Mouse (Mus musculus) frontal cortex, postnatal 10 days (tissue): ENCODE data around the gene Dnah6.

ENCODE experiments used
- DNase-seq, 2 experiments: peaks; one replicate each; pipeline ENCODE4 v3.0.0; 2022; ENCODE audit warnings: low spot score in 2 of 2, mixed read lengths in 1 of 2

Dnah6 gene

DNA sequence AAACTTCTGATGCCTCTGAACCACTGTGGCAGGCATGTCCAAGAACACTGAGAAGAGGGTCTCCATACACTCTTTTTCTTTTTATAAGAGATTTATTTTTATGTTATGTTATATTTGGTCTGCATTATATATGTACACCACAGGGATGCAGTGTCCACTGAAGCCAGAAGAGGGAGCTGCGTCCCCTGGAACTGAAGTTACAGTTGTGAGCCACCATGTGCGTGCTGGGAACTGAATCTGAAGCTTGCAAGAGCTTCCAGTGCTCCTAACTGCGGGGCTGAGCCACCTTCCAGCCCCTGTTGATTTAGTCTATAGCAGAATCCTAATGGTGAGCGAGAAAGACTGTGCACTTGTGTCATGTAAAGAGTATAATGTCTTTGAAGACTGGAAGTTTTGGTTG lies 78.7 kb downstream of the Dnah6 start:
- no peak for DNase-seq

DNA sequence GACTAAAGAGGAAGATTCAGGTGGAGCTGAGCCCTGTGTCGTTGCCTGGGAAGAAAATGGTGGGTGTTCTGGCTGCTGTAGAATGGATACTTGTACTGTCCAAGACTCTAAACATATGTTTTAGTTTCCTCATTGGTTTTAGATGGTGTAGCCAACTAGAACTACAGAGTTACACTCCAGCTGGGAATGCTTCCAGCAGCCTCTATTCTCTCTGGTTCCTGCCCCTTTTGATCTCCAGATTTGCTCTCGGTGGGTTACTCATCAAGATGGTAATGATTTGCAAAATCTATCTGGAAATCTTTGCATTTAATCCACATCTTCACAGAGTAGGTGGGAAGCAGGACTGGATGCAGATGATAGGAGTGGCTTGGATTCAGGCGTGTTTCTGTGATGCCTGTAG lies 80.6 kb downstream of the Dnah6 start:
- no peak for DNase-seq

DNA sequence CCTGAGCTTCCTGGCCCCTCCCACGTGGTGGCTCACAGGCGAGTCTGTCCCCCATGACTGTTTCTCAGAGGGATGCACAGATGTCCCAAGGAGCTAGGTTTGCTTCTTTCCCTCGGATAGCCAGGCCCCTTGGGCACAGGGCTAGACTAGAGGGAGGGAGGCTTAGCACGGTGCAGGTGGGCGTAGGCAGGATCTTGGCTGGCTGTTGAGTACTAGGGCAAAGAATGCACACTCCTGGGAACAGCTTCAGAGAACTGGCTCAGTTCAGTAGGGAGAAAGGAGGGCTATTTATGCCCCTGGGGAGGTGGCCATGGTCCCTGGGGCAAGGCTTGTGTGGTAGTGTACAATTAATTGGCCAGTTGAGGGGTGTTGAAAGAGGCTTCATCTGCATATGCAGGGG lies 88.7 kb downstream of the Dnah6 start:
- no peak for DNase-seq

DNA sequence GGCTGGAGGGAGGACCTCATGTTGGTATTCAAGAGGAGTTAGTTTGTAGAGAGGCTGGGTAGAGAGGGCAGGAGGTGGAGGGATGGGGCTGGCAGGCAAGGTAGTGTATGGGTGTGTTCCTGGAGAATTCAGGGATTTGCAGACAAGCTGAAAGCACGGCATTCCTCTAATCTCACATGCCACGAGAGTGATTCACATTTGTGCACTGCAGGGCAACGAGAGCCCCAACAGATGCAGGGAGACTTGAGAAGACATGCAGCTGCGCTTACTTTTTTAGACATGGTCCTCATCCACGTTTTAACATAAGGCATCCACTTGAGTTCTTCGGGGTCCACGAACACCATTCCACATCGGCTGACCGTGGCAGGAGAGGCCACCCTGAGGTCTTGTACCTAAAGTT lies 93.9 kb downstream of the Dnah6 start:
- DNase-seq = no peak

DNA sequence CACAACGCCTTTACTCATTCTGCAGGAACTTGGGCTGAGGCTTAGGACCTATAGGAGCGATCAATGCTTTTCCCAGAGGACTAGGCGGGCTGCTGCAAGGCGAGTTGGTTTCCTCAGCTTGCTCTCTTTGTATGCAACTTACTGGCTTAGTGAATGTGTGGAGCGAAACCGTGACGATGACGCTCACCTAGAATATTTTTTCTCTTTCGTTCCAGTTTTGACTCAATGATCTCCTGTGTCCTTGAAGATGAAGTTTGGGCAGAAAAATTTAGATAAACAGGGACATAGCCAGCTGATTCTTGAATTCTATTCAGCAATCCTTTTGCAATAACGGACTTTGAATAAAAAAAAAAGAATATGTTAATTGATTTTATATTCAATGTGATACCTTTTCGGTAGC lies 101.1 kb downstream of the Dnah6 start:
- DNase-seq = no peak

DNA sequence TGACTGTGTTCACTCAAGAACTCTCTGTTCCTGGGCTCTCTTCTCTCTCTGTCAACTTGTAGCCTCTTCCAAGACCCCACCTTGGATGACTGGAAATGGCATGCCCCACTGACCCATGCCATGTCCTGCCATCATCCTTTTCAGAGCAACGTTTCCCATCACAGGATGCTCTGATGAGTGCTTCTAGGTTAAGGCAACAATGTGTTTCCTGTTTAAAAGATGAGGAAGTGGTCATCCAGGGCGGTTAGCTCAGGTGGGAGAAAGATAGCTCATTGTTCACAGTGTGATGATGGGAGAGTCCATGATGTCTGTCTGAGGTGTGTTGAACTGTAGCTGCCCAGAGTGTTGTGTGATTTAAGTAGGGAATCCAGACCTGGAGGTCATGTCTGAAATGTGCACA lies 107.6 kb downstream of the Dnah6 start:
- no peak for DNase-seq

DNA sequence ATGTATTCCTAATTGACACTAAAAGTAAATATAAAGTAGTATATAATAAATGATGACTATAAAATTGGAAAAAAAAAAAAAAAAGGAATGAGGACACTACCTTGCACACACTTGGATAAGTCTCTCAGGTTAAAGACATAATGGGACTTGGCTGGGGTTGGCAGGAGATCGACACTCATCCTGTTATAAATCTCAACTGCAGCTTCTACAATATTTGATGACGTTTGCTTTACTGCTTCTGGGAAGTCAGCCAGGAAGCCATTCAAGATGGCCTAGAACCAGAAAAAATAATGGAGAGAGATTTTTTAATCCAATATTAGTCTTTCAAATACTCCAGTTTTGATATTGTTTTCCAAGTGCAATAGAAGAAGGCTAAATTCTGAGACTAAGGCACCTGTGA lies 108.1 kb downstream of the Dnah6 start:
- DNase-seq = no peak

DNA sequence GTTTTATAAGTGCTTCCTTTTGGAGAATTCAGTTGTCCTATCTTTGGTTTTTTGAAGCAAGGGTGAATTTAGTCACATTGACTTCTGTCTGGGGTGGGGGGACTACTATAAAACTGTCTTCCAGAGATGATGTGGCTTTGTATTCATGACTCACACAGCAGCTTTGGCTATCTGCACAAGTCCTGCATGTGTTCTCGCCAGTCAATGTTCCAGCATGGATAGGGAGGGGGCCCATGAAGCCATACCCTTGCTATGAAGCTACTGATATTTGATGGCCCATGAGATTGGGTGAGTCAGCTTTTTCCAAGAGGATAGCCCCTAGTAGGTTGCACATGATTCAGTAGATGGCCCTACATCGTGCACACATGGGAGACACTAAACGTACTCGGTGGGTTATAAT lies 128.3 kb downstream of the Dnah6 start:
- no peak for DNase-seq

DNA sequence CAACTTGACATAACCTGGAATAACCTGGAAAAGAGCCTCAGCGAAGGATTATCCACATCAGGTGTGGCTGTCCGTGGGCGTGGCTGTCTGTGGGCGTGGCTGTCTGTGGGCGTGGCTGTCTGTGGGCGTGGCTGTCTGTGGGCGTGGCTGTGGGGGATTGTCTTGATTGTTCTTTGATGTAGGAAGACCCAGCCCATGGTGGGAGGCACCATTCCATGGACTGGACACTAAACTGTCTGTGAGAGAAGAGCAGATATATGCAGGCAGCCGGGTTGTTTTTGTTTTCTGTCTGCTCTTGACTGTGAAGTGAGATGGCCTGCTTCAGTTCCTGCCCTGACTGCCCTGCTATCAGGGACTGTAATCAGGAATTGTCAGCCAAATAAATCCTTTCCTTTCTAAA lies 130.6 kb downstream of the Dnah6 start:
- DNase-seq = no peak

DNA sequence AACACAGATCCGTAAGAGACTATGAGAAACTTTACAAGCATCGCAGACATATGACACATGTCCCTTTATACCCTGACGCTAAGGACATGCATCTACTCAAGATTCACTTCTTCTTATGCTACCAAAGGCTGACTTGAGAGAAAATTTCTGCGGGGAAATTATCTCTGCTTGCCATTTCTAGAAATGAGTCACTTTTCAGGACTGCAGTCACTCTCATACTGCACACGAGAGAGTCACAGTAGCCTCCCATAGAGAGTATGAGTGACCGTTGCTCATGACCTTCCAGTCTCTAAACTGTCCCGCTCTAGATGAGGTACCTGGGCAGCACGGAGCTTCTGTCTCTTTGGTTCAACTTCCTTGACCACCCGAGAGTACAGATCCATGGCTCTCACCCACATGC lies 138.9 kb downstream of the Dnah6 start:
- no peak for DNase-seq

DNA sequence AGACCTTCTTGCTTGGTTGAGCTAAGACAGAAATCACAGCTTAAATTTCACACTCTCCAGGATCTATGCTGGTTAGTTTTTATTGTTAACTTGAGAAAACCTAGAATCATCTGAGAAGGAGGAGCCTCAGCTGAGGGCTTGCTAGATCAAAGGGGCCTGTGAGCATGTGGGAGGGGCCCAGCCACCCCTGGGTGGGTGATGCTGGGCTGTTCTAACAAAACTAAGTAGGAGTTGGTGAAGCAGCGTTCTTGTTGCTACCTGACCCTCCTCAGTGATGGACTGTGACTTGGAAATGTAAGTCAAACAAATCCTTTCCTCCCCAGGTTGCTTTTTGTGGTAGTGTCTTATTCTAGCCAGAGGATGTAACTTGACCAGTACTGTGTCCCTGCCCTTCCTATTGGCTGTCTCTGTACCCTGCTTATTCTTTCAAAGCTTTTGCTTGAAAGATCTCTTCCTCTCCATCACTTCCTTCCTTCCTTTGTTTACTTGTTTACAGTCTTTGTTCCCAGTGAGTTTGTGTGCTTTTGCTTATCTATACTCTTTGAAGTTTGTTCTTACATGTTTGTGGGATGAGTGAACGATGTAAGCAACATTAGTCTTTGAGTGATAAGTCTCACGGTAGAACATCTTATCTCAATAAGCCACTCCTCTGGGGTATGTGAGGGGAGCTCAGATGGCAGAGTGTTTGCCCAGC lies 149.2 kb downstream of the Dnah6 start:
- no peak for DNase-seq

DNA sequence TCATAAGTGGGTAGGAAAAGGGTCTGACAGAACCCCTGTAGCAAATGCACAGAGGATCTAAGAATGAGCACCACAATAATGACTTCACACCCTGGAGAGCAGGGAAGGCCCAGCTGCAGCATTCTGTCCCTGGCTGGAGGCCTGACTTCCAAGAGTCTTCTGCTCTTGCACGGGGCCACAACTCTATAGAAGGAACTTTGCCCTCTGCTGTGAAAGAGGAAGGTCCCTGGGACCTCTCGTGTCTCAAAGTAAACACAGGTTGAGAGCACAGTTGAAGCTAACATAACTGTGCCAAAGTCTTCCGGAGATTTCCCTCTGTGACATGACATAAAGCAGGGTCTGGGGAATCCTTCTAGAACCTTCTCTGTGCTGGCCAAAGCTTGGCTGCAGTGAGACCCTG lies 150.2 kb downstream of the Dnah6 start:
- no peak for DNase-seq

DNA sequence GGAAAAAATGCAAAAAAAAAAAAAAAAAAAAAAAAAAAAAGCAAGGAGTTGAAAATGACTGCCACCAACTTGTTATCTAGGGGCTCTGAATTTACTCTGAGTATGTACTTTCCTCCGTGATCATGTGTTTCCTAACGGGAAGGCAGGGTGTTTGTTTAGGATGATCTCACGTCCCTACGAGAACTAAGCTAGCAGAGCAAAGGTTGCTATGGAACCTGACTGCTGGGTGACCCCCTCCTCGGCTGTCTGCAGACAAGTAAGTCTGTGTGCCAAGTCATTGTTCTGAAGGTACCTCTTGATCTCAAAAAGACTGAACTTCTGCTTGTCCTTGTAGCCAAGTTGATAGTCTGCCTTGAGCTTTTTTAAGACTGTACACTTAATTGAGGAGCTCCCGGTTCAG lies 150.8 kb downstream of the Dnah6 start:
- no peak for DNase-seq

DNA sequence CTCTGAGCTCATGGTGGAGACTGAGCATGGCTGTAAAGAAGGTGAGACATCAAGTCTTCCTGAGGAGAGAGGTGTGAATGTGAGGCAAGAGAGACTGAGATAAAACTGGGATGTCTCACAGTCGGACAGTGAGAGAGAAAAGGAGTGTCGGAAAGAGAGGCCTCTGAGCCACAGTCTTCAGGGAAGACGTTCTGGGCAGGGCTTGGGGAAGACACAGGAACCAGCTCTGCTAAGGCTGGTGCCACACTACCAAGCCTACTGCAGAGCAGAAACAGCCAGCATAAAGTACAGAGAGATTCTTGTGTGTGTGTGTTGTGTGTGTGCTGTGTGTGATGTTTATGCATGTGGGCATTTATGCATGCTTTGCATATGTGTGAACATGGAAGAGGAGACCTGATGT lies 156.9 kb downstream of the Dnah6 start:
- DNase-seq = no peak

DNA sequence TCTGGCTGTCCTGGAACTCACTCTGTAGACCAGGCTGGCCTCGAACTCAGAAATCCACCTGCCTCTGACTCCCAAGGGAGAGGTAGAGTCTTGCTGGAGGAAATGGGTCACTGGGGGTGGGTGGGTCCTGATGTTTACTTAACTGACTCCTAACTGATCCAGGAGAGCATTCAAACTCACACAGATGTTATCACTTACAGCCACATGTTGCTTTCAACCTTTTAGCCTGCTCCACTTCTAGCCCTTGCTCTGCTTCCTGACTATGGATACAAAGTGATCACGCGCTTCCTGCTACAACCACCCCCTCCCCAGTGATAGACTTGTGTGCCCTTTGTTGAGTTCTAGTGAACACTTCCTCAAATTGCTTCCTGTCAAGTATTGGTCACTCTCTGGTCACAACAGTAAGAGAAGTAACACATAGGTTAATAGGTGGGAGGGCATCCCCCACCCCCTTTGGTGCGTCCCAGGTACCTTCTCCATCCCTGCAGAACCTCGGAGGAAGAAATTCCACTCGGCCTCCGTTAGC lies 161.8 kb downstream of the Dnah6 start:
- DNase-seq = no peak

DNA sequence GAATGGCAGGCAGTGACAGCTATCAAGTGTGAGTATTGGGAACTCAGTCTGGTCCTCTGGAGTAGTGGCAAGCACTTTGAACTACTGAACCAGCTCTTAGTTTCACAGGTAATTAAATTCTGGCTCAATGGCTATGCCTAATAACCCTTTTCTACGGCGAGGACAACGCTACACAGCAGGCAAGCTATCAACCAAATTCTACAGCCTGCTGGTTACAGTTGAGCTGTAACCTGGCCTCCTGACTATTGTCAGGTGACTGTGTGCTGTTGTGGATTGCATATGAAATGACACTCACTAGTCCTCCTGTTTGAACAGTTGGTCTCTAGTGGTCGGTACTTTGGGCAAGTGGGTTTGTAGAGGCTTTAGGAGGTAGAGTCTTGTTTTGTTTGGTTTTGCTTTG lies 162.3 kb downstream of the Dnah6 start:
- no peak for DNase-seq

DNA sequence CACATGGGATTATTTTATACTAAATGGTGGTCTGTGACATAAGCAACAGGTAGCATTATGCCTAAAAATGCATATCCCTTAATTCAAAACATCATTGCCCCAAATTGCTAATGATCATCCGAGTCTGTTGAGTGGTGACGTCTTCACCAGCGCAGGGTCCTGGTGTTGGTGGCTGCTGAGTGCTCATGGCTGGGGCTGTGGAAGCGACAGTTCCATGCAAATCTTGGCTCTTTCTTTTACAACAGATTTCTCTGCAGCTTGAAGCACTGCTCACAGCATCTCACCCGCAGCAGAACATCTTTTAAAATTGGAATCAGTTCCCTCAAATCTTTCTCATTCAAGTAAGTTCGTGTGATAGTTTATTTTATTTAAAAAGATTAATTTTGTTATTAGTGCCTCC lies 166.1 kb downstream of the Dnah6 start:
- peak; percentile 9 to 12 for DNase-seq

DNA sequence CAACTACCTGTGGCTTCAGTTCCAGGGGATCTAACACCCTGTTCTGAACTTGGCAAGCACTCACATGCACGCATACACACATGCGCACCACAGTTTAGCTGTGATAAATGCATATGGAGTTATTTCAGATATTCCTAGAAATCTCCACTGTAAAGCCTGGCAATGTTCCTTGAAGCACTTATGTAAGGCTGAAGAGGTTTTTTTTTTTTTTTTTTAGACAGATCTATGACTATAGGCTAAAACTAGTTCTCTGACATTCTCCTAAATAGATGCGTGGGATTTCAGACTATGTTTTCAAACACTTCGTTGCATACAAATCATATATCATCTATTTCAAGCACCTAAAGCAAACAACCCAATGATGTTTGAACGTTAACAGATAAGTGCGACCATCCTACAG lies 166.6 kb downstream of the Dnah6 start:
- DNase-seq = no peak

DNA sequence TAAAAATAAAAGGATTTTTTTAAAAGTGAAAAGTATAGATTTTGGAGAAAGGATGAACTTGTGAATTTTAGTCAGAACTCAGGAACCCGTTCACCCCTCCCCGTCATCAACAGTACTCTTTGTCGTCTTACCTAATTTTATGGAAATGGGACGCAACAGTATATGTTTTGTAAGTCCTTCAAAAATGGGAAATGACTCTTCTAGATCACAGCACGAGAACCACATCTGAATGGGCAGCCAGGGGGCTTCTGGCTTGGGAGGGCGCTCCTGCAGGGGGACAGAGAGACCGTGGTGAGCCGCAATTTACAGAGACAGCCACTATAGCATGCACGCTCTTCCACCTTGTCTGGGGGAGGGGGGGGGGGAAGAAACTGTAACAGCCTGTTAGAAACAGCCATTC lies 167.9 kb downstream of the Dnah6 start:
- DNase-seq = no peak

DNA sequence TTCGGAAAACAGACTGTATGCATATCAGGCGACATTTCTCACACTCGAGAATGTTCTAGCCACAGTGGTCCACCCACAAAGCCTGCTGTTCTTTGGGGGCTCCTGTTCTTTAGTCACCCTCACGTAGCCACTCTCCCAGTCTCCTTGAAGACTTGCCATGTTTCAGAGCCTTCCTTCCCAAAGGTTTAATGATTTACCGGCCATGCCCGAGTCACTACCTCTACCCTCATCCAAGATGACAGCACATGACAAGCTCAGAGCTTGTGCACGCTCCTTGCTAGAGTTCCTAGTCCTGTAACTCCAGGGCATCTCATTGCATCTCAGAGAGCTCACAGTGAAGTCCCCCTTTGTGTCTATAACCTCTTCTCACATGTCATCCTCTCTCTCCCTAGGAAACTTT lies 174.2 kb downstream of the Dnah6 start:
- DNase-seq = no peak

DNA sequence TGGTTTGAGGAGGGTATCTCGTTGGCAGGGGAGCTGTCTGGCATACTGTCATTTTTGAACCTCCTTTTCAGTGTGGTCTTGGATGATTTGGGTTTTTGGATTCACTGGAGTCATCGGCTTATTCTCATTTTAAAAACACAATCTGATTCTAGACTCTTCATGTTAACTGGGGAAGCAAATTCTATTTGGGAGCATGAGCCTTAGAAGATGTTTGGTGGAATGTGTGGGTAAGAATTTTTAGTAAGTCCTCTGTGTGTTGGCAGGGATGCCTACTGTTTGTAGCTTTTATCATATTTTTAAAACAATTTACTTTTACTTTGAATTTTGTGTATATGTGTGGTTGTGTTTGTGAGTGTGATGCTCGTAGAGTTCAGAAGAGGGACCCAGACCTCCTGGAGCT lies 175.5 kb downstream of the Dnah6 start:
- no peak for DNase-seq

DNA sequence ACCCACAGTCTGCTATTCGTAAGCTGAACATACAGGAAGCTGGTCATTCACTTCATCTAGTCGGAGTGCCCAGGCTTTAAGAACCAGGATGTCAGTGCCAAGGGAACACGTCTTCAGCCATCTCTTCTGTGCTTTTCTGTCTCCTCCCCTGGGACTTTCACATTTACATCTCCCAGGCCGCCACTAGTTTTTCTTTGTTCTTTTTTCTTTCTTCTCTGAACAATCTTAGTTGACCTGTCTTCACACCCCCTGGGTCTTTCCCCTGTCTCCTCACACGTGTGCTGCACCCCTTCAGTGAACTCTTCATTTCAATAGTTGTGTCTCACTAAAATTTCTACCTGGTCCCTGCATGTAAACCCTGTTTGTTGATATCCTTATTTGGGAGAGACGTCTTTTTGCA lies 179.2 kb downstream of the Dnah6 start:
- DNase-seq = no peak

DNA sequence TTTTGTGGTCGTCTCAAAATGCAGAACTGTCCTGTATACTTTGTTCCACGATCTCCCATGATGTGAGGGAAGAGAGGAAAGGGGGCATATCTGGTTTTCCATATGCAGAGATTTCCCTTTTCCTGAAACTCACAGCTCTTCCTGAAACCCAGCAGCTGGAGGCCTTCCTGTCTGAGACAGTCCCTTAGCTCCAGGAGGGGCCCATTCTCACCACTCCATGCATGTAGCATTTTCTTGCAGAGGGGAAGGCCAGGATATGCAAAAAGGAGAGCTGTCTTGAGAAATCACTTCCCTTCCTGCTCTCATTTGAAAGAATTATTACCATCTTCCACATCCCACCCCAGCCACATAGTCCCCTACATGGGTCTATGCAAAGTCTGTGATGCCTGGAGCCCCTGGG lies 183.2 kb downstream of the Dnah6 start:
- no peak for DNase-seq

DNA sequence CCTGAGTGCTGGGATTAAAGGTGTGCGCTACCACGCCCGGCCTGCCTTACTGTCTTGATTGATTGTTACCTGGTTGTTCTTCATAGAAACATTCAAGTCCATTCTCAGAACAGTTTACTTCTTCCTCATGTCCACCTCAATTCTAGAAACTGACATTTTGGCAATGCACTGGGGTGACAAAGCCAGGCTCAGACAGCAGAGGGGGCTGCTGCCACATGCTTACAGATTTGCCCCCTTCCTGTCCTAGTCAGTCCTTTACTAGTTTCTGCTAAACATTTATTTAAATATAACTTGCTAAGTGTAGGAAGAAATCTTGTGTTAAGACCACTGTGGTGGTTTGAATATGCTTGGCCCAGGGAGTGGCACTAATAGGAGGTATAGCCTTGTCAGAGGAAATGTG lies 192.6 kb downstream of the Dnah6 start:
- no peak for DNase-seq
